In genomic region chr1:39651241-39651548, GRCm38 (mm10) we compare ENCODE assay signal across 8 mouse cellular contexts. TPM values are rescaled to one million over a fixed set of nuclear protein-coding genes. Genes with fewer than 3 reads are reported as not detected.
DNase-seq lines count a peak whose midpoint lies in the region; ATAC-seq lines count a peak whose summit lies in the region.

TSS of gene Creg2 (minus strand) at chr1:39651474.

- H3K27ac ChIP-seq in lung, embryonic 16.5 days (ENCODE audit: low read length), result no peak within 1 kb of the TSS
- H3K27ac ChIP-seq in forebrain, embryonic 11.5 days (ENCODE audit: low read depth, low read length), result no peak within 1 kb of the TSS
- H3K27ac ChIP-seq in midbrain, embryonic 16.5 days (ENCODE audit: low read length), result peak within 1 kb of the TSS; percentile 82

- H3K9ac ChIP-seq in lung, embryonic 16.5 days (ENCODE audit: low read length), result peak within 1 kb of the TSS; percentile 28; the same call in 1 of the 2 replicates
- H3K9ac ChIP-seq in forebrain, embryonic 11.5 days (ENCODE audit: low read length), result peak within 1 kb of the TSS; percentile 59
- H3K9ac ChIP-seq in midbrain, embryonic 16.5 days (ENCODE audit: low read depth, low read length), result peak within 1 kb of the TSS; percentile 81

- H3K4me3 ChIP-seq in lung, embryonic 16.5 days (ENCODE audit: low read length), result peak within 1 kb of the TSS; percentile 55
- H3K4me3 ChIP-seq in forebrain, embryonic 11.5 days (ENCODE audit: low read depth, low read length), result peak within 1 kb of the TSS; percentile 53
- H3K4me3 ChIP-seq in midbrain, embryonic 16.5 days (ENCODE audit: low read depth, low read length), result peak within 1 kb of the TSS; percentile 78

- ATAC-seq in lung, embryonic 16.5 days (ENCODE audit: low read depth), result no peak
- no peak for ATAC-seq in forebrain, embryonic 11.5 days (replicated peaks; ENCODE audit: low FRiP score)
- ATAC-seq in midbrain, embryonic 16.5 days, result peak; percentile 34

- no peaks in the 10 kb centered on the region for H3K9me3 ChIP-seq in lung, embryonic 16.5 days (ENCODE audit: control insufficient read depth, low read length)
- H3K9me3 ChIP-seq in forebrain, embryonic 11.5 days (ENCODE audit: control insufficient read depth, low read length), result no peaks in the 10 kb centered on the region
- H3K9me3 ChIP-seq in midbrain, embryonic 16.5 days (replicated peaks; ENCODE audit: control insufficient read depth, low read length, poor library complexity, severe bottlenecking), result no peaks in the 10 kb centered on the region

- H3K36me3 ChIP-seq in lung, embryonic 16.5 days (ENCODE audit: control insufficient read depth, insufficient read depth, low read length), result no peaks in the 10 kb centered on the region
- H3K36me3 ChIP-seq in forebrain, embryonic 11.5 days (ENCODE audit: control insufficient read depth, insufficient read depth, low read length), result no peaks in the 10 kb centered on the region
- no peaks in the 10 kb centered on the region for H3K36me3 ChIP-seq in midbrain, embryonic 16.5 days (ENCODE audit: control insufficient read depth, insufficient read depth, low read length)

- H3K4me1 ChIP-seq in lung, embryonic 16.5 days (replicated peaks; ENCODE audit: control insufficient read depth, insufficient read depth, low read length), result peaks cover 13% of the 10 kb centered on the region
- H3K4me1 ChIP-seq in forebrain, embryonic 11.5 days (replicated peaks; ENCODE audit: control insufficient read depth, insufficient read depth, low read length), result peaks cover 6% of the 10 kb centered on the region; the same call in 1 of the 2 replicates
- peaks cover 11% of the 10 kb centered on the region for H3K4me1 ChIP-seq in midbrain, embryonic 16.5 days (ENCODE audit: control insufficient read depth, insufficient read depth, low read length)

- 34% methylated on average over 9 of the region's 9 CpGs for WGBS in lung, embryonic 16.5 days
- WGBS in forebrain, embryonic 11.5 days, result 45% methylated on average over 9 of the region's 9 CpGs
- WGBS in midbrain, embryonic 16.5 days, result 39% methylated on average over 9 of the region's 9 CpGs

- peak within 1 kb of the TSS; percentile 93 for H3K4me2 ChIP-seq in lung, embryonic 16.5 days (ENCODE audit: low read depth, low read length)
- peak within 1 kb of the TSS; percentile 99 for H3K4me2 ChIP-seq in forebrain, embryonic 11.5 days (ENCODE audit: low read depth, low read length, severe bottlenecking)
- peak within 1 kb of the TSS; percentile 97 for H3K4me2 ChIP-seq in midbrain, embryonic 16.5 days (ENCODE audit: low read length)

- no peak for DNase-seq in lung, postnatal 4 days
- no peak for DNase-seq in forebrain, embryonic 11.5 days (ENCODE audit: low spot score)
- DNase-seq in layer of hippocampus, postnatal 25 days (ENCODE audit: extremely low spot score in 1 of 2, low spot score in 1 of 2), result no peak
- DNase-seq in MN1 (ENCODE audit: low spot score), result no peak
- DNase-seq in adrenal gland, postnatal 14 days, result no peak
- no peak for DNase-seq in kidney, postnatal 36 days

- H3K27me3 ChIP-seq in lung, embryonic 16.5 days (ENCODE audit: control insufficient read depth, insufficient read depth, low read depth, low read length), result peaks cover 39% of the 10 kb centered on the region
- peaks cover 15% of the 10 kb centered on the region for H3K27me3 ChIP-seq in forebrain, embryonic 11.5 days (ENCODE audit: control insufficient read depth, insufficient read depth, low read length)
- no peaks in the 10 kb centered on the region; the same call in 1 of the 2 replicates for H3K27me3 ChIP-seq in midbrain, embryonic 16.5 days (ENCODE audit: control insufficient read depth, insufficient read depth, low read depth, low read length)

RNA-seq across cellular contexts. Expression of gene Creg2, which starts in this region (rescaled TPM):
- polyA plus RNA-seq in lung, embryonic 16.5 days (2015; fragmentation: Nextera tagmentation; extraction: Ambion mirVana), result 0.04 and 0.14 TPM in 2 replicates
- polyA plus RNA-seq in forebrain, embryonic 11.5 days (2014; fragmentation: Nextera tagmentation; extraction: Ambion mirVana), result 0.09 and 0.12 TPM in 2 replicates
- 10 to 100 TPM; 84.2 to 90.8 TPM for total RNA-seq in layer of hippocampus, postnatal 25 days (2021)
- polyA plus RNA-seq in midbrain, embryonic 16.5 days (2015; fragmentation: Nextera tagmentation; extraction: Ambion mirVana), result 8.4 and 9.2 TPM in 2 replicates
- 0.04 and 0.86 TPM in 2 replicates for total RNA-seq in adrenal gland, postnatal 14 days (2021)

Comparison
In these comparisons a context has a peak if more than half of its experiments do, and no peak if none do; other contexts are left out.
1. RNA of gene Creg2 (total RNA-seq): 84.2 to 90.8 TPM in layer of hippocampus, postnatal 25 days; 0.04 to 0.86 TPM in adrenal gland, postnatal 14 days; every median in the first group is over 10 times any median in the second.
2. H3K9ac ChIP-seq: peak in every context shown above with its lines; median percentile 81 in midbrain, embryonic 16.5 days; 59 in forebrain, embryonic 11.5 days; 28 in lung, embryonic 16.5 days.
3. Peak in every context shown above with its lines, with median percentiles within 50 percentile points of each other: H3K4me2 ChIP-seq and H3K4me3 ChIP-seq.